Comparison of ENCODE assay signal across 19 mouse cellular contexts in genomic region chr1:180564885-180565284, GRCm38 (mm10). TPM values are rescaled to one million over a fixed set of nuclear protein-coding genes. Genes with fewer than 3 reads are reported as not detected.
DNase-seq lines count a peak whose midpoint lies in the region; TF ChIP-seq lines count a peak whose summit lies in the region.
"Had no signal": no experiment of that assay in that cellular context is flagged by ENCODE, and none has a peak within 500 bp of the region (broad histone marks: within the 10 kb centered on the region; RNA-seq: fewer than 3 reads in every experiment).

No protein-coding gene starts in this region.

- H3K79me2 ChIP-seq in heart, adult 2 months (replicated peaks; ENCODE audit: control insufficient read depth, insufficient read depth, low read length): no peaks in the 10 kb centered on the region

- no peaks in the 10 kb centered on the region for H3K27me3 ChIP-seq in heart, adult 2 months (ENCODE audit: control insufficient read depth, insufficient read depth, low read length)
- H3K27me3 ChIP-seq: embryonic facial prominence, embryonic 12.5 days; forebrain, embryonic 12.5 days; hindbrain, embryonic 12.5 days; neural tube, embryonic 13.5 days had no signal

- intact Hi-C loops in left cerebral cortex, postnatal 36 days (cut with DNase I): loop anchor here (5.0 kb wide), 2 partner anchors 53 to 298 kb away; no protein-coding TSS in a partner anchor
- intact Hi-C loops in heart, adult 2 months (cut with DNase I): loop anchor here (5.0 kb wide), 2 partner anchors 77 to 308 kb away; partner anchors contain the start of gene Lin9

- no peak for TF ChIP-seq POLR2A in heart, adult 2 months (IDR thresholded peaks at IDR 0.05; ENCODE audit: insufficient read depth, low read depth, low read length)

- DNase-seq in frontal cortex, adult 2 months (ENCODE audit: extremely low spot score in 1 of 2, low spot score in 1 of 2): peak; percentile 75 to 79
- DNase-seq in frontal cortex, postnatal 14 days (ENCODE audit: low spot score in 2 of 2): no peak
- DNase-seq in right cerebral cortex, adult 18-20 months: peak; percentile 85
- DNase-seq in right cerebral cortex, postnatal 14 days: no peak
- peak; percentile 87 for DNase-seq in layer of hippocampus, adult 9-11 months
- DNase-seq in left cerebral cortex, postnatal 36 days (ENCODE audit: low spot score in 2 of 2): peak; percentile 68 to 75
- DNase-seq in kidney, postnatal 36 days: no peak
- no peak for DNase-seq in heart, adult 2 months
- DNase-seq: cerebellum, adult 18-20 months; cerebellum, postnatal 25 days; gastrocnemius, postnatal 36 days; kidney, postnatal 25 days; thymus, adult 2 months; thymus, postnatal 4 days had no signal

- no peak overlapping the region for H3K27ac ChIP-seq in heart, adult 2 months
- H3K27ac ChIP-seq: embryonic facial prominence, embryonic 12.5 days; forebrain, embryonic 12.5 days; hindbrain, embryonic 12.5 days; midbrain, embryonic 15.5 days; neural tube, embryonic 13.5 days had no signal

- H3K36me3 ChIP-seq in heart, adult 2 months (ENCODE audit: control insufficient read depth, insufficient read depth, low read length): no peaks in the 10 kb centered on the region
- H3K36me3 ChIP-seq: embryonic facial prominence, embryonic 12.5 days; forebrain, embryonic 12.5 days; hindbrain, embryonic 12.5 days; midbrain, embryonic 15.5 days; neural tube, embryonic 13.5 days had no signal

- TF ChIP-seq EP300 in heart, adult 2 months (IDR thresholded peaks at IDR 0.05; ENCODE audit: insufficient read depth, low read depth, low read length): no peak

- peaks cover 5% of the 10 kb centered on the region for H3K4me1 ChIP-seq in heart, adult 2 months (ENCODE audit: control insufficient read depth, insufficient read depth, low read length)

- no peak overlapping the region for H3K9ac ChIP-seq in heart, adult 2 months (ENCODE audit: low read depth, low read length)
- H3K9ac ChIP-seq: embryonic facial prominence, embryonic 12.5 days; forebrain, embryonic 12.5 days; hindbrain, embryonic 12.5 days; midbrain, embryonic 15.5 days; neural tube, embryonic 13.5 days had no signal

- H3K4me3 ChIP-seq in heart, adult 2 months: no peak overlapping the region
- H3K4me3 ChIP-seq: embryonic facial prominence, embryonic 12.5 days; forebrain, embryonic 12.5 days; hindbrain, embryonic 12.5 days; midbrain, embryonic 15.5 days; neural tube, embryonic 13.5 days had no signal

- no peak for TF ChIP-seq CTCF in heart, adult 2 months (IDR thresholded peaks at IDR 0.05)

- WGBS in heart, adult 2 months: 81% methylated on average over 5 of the region's 5 CpGs

RNA-seq across cellular contexts. Expression of gene Parp1, which starts 3.8 kb away (rescaled TPM):
- polyA plus RNA-seq in frontal cortex, adult 2 months (2012; rRNA removed): 57.3 and 63.8 TPM in 2 replicates
- total RNA-seq in left cerebral cortex, postnatal 36 days (2021): 10 to 100 TPM; 87.3 to 88.3 TPM
- 10 to 100 TPM; 56.9 to 60.2 TPM for total RNA-seq in heart, adult 2 months (2021)
- 19.5 and 31.9 TPM in 2 replicates for polyA plus RNA-seq in heart, adult 2 months (2012; rRNA removed)

Comparison
In these comparisons a context has a peak if more than half of its experiments do, and no peak if none do; other contexts are left out.
1. DNase-seq: peak in frontal cortex, adult 2 months (2 of 2), right cerebral cortex, adult 18-20 months (single experiment), layer of hippocampus, adult 9-11 months (single experiment) and left cerebral cortex, postnatal 36 days (2 of 2); none in frontal cortex, postnatal 14 days (0 of 2), right cerebral cortex, postnatal 14 days (single experiment), kidney, postnatal 36 days (0 of 2) and heart, adult 2 months (0 of 2).